Mouse (Mus musculus): ENCODE data around the gene Aven. TPM values are rescaled to one million over a fixed set of nuclear protein-coding genes. Genes with fewer than 3 reads are reported as not detected.
"Not testable (repeated sequence)": the region's sequence is repeated elsewhere in the genome, so short reads cannot be mapped to it uniquely, and the experiment has no call there.

The Aven gene
- polyA plus RNA-seq (2015; fragmentation: Nextera tagmentation; extraction: Ambion mirVana): 8.4 and 11.9 TPM in 2 replicates

DNA sequence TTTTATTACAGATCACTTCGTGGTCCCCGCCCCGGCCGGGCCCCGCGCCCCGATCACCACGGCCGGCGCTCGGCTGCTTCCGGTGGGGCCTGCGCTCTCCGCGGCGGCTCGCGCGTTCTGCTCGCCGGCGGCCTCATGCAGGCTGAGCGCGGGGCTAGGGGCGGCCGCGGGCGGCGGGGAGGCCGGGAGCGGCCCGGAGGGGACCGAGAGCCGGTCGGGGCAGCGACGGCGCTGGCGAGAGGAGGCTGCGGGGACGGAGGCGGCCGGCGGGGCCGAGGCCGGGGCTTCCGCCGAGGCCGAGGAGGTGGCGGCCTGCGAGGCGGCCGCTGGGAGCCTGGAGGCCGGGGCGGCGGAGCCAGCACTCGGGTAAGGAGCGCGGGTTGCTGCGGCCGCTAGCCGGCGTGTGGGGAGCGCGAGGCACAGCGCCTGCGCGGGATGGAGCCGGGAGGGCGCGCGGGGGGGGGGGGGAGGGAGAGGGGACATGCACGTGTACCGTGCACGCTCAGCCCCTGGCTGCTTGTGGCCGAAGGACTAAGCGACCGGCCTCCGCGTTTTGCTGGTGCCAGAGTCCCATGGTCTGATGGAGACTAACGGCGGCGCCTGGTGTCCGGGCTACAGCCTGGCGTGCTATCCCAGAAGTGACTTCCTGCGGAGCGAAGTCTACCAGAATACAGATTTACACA is at the start of gene Aven:
Gene Aven (plus strand): TSS at position 109 of the 683 bp plus-strand sequence.
- ATAC-seq: peak; percentile 97

DNA sequence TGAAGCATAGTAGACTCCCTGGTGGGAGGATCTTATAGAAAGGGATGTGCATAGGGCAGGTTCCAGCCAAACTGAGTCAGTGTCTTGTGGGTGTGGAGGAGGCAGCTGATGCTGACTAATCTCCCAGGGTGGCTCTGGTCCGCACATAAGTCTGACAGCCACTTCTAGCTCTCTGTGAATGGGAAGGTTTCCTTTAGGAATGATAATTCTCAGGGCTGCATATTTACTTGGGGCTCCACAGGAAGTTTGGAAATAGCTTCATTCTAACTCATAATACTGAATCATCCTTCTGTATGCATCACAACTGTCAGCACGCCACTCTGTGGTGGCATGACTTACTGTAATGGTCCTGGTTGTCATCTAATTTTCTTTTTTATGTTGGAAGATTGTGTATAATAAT is 49.3 kb upstream of the Aven start:
- 53% methylated on average over 2 of the region's 2 CpGs for WGBS
- no peak overlapping the region for H3K27ac ChIP-seq
- H3K36me3 ChIP-seq: no peaks in the 10 kb centered on the region
- H3K4me3 ChIP-seq (replicated peaks): no peak overlapping the region
- no peak overlapping the region for H3K4me2 ChIP-seq (replicated peaks)
- H3K4me1 ChIP-seq (replicated peaks): no peaks in the 10 kb centered on the region
- no peaks in the 10 kb centered on the region for H3K9me3 ChIP-seq
- H3K9ac ChIP-seq: no peak overlapping the region
- no peaks in the 10 kb centered on the region for H3K27me3 ChIP-seq (replicated peaks)
- ATAC-seq: no peak

More for the DNA sequence above, at the start of gene Aven:
- no peaks in the 10 kb centered on the region for H3K4me1 ChIP-seq (replicated peaks)
- no peaks in the 10 kb centered on the region for H3K27me3 ChIP-seq (replicated peaks)
- H3K9ac ChIP-seq: peak within 1 kb of the TSS; percentile 99
- no peaks in the 10 kb centered on the region for H3K9me3 ChIP-seq
- H3K4me2 ChIP-seq (replicated peaks): peak within 1 kb of the TSS; percentile 75
- peak within 1 kb of the TSS; percentile 84 for H3K4me3 ChIP-seq (replicated peaks)
- under 1% methylated on average over 57 of the region's 87 CpGs for WGBS
- H3K36me3 ChIP-seq: no peaks in the 10 kb centered on the region
- H3K27ac ChIP-seq: peak within 1 kb of the TSS; percentile 99

DNA sequence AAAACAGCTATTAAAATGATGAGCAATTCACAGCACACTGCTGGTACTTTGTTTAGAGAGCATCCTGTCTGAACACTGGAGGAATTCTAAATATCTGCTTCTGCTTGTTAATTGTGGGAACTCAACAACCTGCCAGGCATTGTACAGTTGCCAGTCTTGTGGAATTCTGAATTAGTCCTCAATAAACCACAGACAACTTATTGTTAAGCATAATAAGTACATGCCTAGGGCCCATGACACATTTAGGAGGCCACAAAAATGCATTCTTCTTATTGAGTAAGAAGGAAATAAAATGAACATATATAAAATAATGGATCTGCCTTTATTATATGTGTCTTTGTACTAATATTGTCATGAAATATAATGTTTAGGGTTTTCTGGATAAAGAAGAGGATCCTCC is 47.3 kb upstream of the Aven start:
- Histone ChIP-seq H3K4me1 (replicated peaks) (no peaks in the 10 kb centered on the region), H3K4me2 (replicated peaks) (no peak overlapping the region), H3K9me3 (no peaks in the 10 kb centered on the region), H3K9ac (no peak overlapping the region), H3K4me3 (replicated peaks) (no peak overlapping the region), H3K36me3 (no peaks in the 10 kb centered on the region), H3K27me3 (replicated peaks) (no peaks in the 10 kb centered on the region), H3K27ac (no peak overlapping the region)
- no peak for ATAC-seq

- ATAC-seq: not testable (repeated sequence)
Observed at GRCm38 (mm10) chr2:112448046-112448445, 44.7 kb upstream of the Aven start.

DNA sequence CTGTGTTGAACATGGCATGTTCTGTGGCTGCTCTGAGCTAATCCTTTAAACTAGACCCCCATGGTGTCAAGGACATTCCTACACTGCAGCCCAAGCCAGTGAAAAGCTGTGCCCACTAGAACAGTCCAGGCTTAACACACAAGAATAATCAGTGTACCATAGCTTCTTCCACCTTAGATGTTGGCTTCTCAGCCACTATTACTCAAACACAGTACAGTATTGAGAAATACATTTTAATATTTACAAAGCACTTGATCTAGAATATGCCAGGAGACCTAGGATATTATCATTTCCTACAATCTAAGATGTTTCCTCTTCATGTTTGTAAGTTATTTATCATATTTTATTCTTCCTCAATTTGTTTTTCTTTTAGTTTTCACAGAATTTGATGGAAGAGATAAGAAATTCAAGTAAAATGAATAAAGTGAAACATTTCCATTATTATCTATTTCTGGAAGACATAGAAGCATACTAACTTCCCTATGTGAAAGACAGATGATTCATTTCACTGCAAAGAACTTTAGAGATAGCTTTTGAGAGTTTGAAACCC is 44.2 kb upstream of the Aven start:
- no peak overlapping the region for H3K27ac ChIP-seq
- H3K4me1 ChIP-seq (replicated peaks): no peaks in the 10 kb centered on the region
- no peaks in the 10 kb centered on the region for H3K36me3 ChIP-seq
- ATAC-seq: no peak
- H3K4me3 ChIP-seq (replicated peaks): no peak overlapping the region
- no peaks in the 10 kb centered on the region for H3K9me3 ChIP-seq
- no peaks in the 10 kb centered on the region for H3K27me3 ChIP-seq (replicated peaks)
- H3K4me2 ChIP-seq (replicated peaks): no peak overlapping the region
- no peak overlapping the region for H3K9ac ChIP-seq

More at GRCm38 (mm10) chr2:112448046-112448445, 44.7 kb upstream of the Aven start:
- not testable (repeated sequence) for H3K4me1 ChIP-seq (replicated peaks); H3K4me2 ChIP-seq (replicated peaks); H3K27ac ChIP-seq; H3K9ac ChIP-seq; H3K27me3 ChIP-seq (replicated peaks); H3K4me3 ChIP-seq (replicated peaks); H3K36me3 ChIP-seq; H3K9me3 ChIP-seq
- 71% methylated on average over 4 of the region's 4 CpGs for WGBS

- 31% methylated on average over 4 of the region's 4 CpGs for WGBS
- no peaks in the 10 kb centered on the region for H3K4me1 ChIP-seq (replicated peaks)
- no peak for ATAC-seq
- H3K27ac ChIP-seq: no peak overlapping the region
- H3K27me3 ChIP-seq (replicated peaks): no peaks in the 10 kb centered on the region
- no peak overlapping the region for H3K4me3 ChIP-seq (replicated peaks)
- no peaks in the 10 kb centered on the region for H3K9me3 ChIP-seq
- no peaks in the 10 kb centered on the region for H3K36me3 ChIP-seq
- H3K4me2 ChIP-seq (replicated peaks): no peak overlapping the region
- no peak overlapping the region for H3K9ac ChIP-seq
Observed at GRCm38 (mm10) chr2:112449597-112450296, 43.0 kb upstream of the Aven start.

DNA sequence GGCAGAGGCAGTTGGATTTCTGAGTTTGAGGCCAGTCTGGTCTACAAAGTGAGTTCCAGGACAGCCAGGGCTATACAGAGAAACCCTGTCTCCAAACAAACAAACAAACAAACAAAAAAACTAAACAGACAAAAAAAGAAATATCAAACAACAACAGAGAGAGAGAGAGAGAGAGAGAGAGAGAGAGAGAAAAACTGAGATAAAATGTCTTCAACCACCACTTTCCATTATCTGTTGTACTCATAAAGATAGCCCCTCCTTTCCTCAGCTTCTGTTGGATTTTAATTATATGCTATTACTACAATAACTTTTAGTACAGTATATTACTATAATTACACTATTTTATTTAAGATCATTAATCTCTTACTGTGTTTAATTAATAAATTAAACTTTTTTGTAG is 40.3 kb upstream of the Aven start:
- not testable (repeated sequence) for H3K27ac ChIP-seq; ATAC-seq; H3K4me2 ChIP-seq (replicated peaks); H3K9me3 ChIP-seq; H3K27me3 ChIP-seq (replicated peaks); H3K9ac ChIP-seq; H3K4me3 ChIP-seq (replicated peaks); H3K36me3 ChIP-seq; H3K4me1 ChIP-seq (replicated peaks)

- H3K4me1 ChIP-seq (replicated peaks): no peaks in the 10 kb centered on the region
- peak overlapping the region; percentile 67 for H3K4me3 ChIP-seq (replicated peaks)
- H3K36me3 ChIP-seq: no peaks in the 10 kb centered on the region
- no peaks in the 10 kb centered on the region for H3K9me3 ChIP-seq
- peak overlapping the region; percentile 60 for H3K4me2 ChIP-seq (replicated peaks)
- H3K27ac ChIP-seq: 0 out of 2 replicates have a peak overlapping the region, but pooled peaks have one; percentile 48
- 30% methylated on average over 17 of the region's 17 CpGs for WGBS
- H3K27me3 ChIP-seq (replicated peaks): no peaks in the 10 kb centered on the region
- peak; percentile 75; the same call in 1 of the 2 replicates for ATAC-seq
- peak overlapping the region; percentile 82 for H3K9ac ChIP-seq
Observed at GRCm38 (mm10) chr2:112454125-112454861, 38.5 kb upstream of the Aven start.

GRCm38 (mm10) chr2:112454862-112455564 is 37.8 kb upstream of the Aven start, which contains the start of gene Emc7:
TSS of gene Emc7 (plus strand) at chr2:112454997.
- no peaks in the 10 kb centered on the region for H3K27me3 ChIP-seq (replicated peaks)
- H3K36me3 ChIP-seq: no peaks in the 10 kb centered on the region
- peak within 1 kb of the TSS; percentile 82 for H3K9ac ChIP-seq
- under 1% methylated on average over 49 of the region's 49 CpGs for WGBS
- no peaks in the 10 kb centered on the region for H3K4me1 ChIP-seq (replicated peaks)
- H3K4me3 ChIP-seq (replicated peaks): peak within 1 kb of the TSS; percentile 67
- no peaks in the 10 kb centered on the region for H3K9me3 ChIP-seq
- H3K4me2 ChIP-seq (replicated peaks): peak within 1 kb of the TSS; percentile 70
- peak within 1 kb of the TSS; percentile 72 for H3K27ac ChIP-seq
- ATAC-seq: peak; percentile 99

DNA sequence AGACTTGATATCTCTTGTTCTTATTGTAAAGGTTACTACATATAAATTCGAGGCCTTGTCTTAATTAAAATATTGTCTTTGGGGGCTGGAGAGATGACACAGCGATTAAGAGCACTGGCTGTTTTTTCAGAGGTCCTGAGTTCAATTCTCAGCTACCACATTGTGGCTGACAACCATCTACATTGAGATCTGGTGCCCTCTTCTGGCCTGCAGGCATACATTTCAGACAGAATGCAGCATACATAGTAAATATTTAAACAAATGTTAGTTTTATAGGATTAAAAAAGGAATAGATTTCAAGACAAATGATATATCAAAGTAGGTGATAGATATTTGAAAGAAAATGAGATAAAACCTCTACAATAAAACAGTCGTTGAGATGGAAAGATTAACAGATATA is 32.2 kb upstream of the Aven start:
- H3K4me2 ChIP-seq (replicated peaks): no peak overlapping the region
- WGBS: 90% methylated on average over 3 of the region's 3 CpGs
- no peak for ATAC-seq
- no peaks in the 10 kb centered on the region for H3K4me1 ChIP-seq (replicated peaks)
- H3K9ac ChIP-seq: no peak overlapping the region
- no peak overlapping the region for H3K4me3 ChIP-seq (replicated peaks)
- H3K27ac ChIP-seq: no peak overlapping the region
- peaks cover 8% of the 10 kb centered on the region for H3K36me3 ChIP-seq
- H3K27me3 ChIP-seq (replicated peaks): no peaks in the 10 kb centered on the region
- H3K9me3 ChIP-seq: no peaks in the 10 kb centered on the region

DNA sequence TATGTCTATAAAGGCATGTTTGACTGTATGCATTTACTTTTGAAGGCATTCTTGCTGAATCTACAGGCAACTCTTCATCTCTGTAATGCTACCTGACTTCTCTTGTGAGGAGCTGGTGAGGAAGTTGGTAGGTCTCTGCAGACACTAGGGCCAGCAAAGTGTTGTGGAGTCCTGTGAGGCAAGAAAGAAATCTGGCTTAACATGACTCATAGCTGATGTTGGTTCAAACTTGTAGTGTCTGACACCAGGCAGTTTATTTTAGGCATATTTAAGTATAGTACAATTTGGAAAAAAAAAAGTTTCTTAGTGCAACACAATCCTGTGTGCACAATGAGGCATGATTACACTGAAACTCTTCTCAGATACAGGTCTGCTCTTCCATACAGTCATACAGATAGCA is 23.2 kb upstream of the Aven start:
- H3K4me1 ChIP-seq (replicated peaks): no peaks in the 10 kb centered on the region
- H3K9ac ChIP-seq: no peak overlapping the region
- H3K4me3 ChIP-seq (replicated peaks): no peak overlapping the region
- H3K27me3 ChIP-seq (replicated peaks): no peaks in the 10 kb centered on the region
- no peak overlapping the region for H3K4me2 ChIP-seq (replicated peaks)
- no peaks in the 10 kb centered on the region for H3K9me3 ChIP-seq
- ATAC-seq: no peak
- H3K27ac ChIP-seq: no peak overlapping the region
- peaks cover 9% of the 10 kb centered on the region for H3K36me3 ChIP-seq

DNA sequence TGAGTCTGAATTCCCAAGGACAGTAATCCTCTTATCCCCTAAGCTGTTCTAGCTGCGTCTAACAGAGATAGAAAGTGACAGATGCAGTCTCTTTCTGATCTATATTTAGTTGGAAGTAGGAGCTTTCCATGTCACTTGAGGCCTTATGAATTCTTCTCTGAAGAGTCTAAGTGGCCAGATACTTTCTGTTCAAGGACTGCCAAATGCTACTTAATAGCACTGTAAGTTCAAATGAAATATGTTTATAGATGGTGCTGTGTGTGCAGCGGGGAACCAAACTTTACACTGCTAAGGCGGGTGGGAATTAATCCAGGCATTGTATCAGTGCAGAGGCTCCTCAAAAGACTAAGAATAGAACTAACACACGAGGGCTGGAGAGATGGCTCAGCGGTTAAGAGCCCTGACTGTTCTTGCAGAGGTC is 21.8 kb upstream of the Aven start:
- Histone ChIP-seq H3K9me3 (no peaks in the 10 kb centered on the region), H3K9ac (no peak overlapping the region), H3K4me1 (replicated peaks) (no peaks in the 10 kb centered on the region), H3K4me3 (replicated peaks) (no peak overlapping the region), H3K27me3 (replicated peaks) (no peaks in the 10 kb centered on the region), H3K36me3 (peaks cover 7% of the 10 kb centered on the region), H3K4me2 (replicated peaks) (no peak overlapping the region), H3K27ac (no peak overlapping the region)
- ATAC-seq: no peak
- WGBS: 66% methylated on average over 5 of the region's 5 CpGs
